Mouse (Mus musculus) embryonic facial prominence, embryonic 12.5 days (tissue): ENCODE data around the gene Kcnj1. TPM values are rescaled to one million over a fixed set of nuclear protein-coding genes. Genes with fewer than 3 reads are reported as not detected.

Experiments used
- ATAC-seq: fragments of 200-750 bp; cut with Nextera tagmentation; 2 replicates; pipeline ENCODE4 v1.8.0; 2017; ENCODE audit not compliant: insufficient number of reproducible peaks, insufficient read depth, low FRiP score, low TSS enrichment
- H3K27ac ChIP-seq: fragments of 300-500 bp; sonication (generic); 2 replicates; pipeline ENCODE4 v1.5.1; 2016; ENCODE audit warnings: mild to moderate bottlenecking
- H3K27me3 ChIP-seq: fragments of 300-500 bp; sonication (generic); 2 replicates; pipeline ENCODE4 v1.6.1; 2016; ENCODE audit warnings: mild to moderate bottlenecking, moderate library complexity
- H3K36me3 ChIP-seq: fragments of 300-500 bp; sonication (generic); 2 replicates; pipeline ENCODE4 v1.6.1; 2016; ENCODE audit warnings: mild to moderate bottlenecking
- H3K4me1 ChIP-seq: fragments of 300-500 bp; sonication (generic); 2 replicates; pipeline ENCODE4 v1.6.1; 2016
- H3K4me2 ChIP-seq: fragments of 300-500 bp; sonication (generic); replicated peaks from 2 replicates; pipeline ENCODE4 v1.6.1; 2016; ENCODE audit warnings: mild to moderate bottlenecking, moderate library complexity
- H3K4me3 ChIP-seq: fragments of 300-500 bp; sonication (generic); 2 replicates; pipeline ENCODE4 v1.5.1; 2016; ENCODE audit warnings: mild to moderate bottlenecking
- H3K9ac ChIP-seq: fragments of 300-500 bp; sonication (generic); 2 replicates; pipeline ENCODE4 v1.6.1; 2016; ENCODE audit warnings: mild to moderate bottlenecking, moderate library complexity
- H3K9me3 ChIP-seq: fragments of 300-500 bp; sonication (generic); 2 replicates; pipeline ENCODE4 v1.6.1; 2016; ENCODE audit warnings: mild to moderate bottlenecking, moderate library complexity
- WGBS: fragments of 180-500 bp; shearing (Covaris S2); methylation state at CpG from one replicate; pipeline ENCODE4 v1.1.7; 2016; 5-methylcytosine and 5-hydroxymethylcytosine counted together
- polyA plus RNA-seq: library from polyadenylated mRNA; unstranded; fragments of >200 nt; fragmentation: Nextera tagmentation; extraction: Ambion mirVana; gene quantifications from 2 replicates; pipeline ENCODE4 v1.2.1, GENCODE M21; 2016

Kcnj1 gene
- polyA plus RNA-seq, 1 experiment from 2014 or later, result not detected

DNA sequence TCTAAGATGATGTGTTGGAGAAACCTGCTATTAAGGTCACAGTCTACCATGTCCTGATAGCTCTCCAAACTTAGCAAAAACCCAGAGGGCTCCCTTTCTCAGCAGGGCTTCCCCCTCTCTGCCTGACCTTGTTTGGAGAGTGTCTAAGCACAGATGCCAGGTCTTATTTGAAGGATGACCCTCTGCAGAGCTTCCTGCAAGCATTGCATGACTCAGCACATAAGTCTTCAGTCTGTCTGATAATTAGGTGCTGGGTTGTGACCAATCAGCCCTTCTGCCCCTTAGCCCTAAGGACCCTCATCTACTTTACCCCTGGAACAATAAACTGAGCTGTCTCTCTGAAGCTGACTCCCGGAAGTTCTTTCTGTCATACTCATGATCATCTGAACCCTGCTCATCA lies 11.5 kb upstream of the Kcnj1 start:
- ATAC-seq, result no peak
- WGBS, result 72% methylated on average over 1 of the region's 1 CpGs
- Histone ChIP-seq H3K27me3 (no peaks in the 10 kb centered on the region), H3K9ac (no peak overlapping the region), H3K4me2 (no peak overlapping the region), H3K9me3 (no peaks in the 10 kb centered on the region), H3K4me3 (no peak overlapping the region), H3K27ac (no peak overlapping the region), H3K36me3 (no peaks in the 10 kb centered on the region), H3K4me1 (no peaks in the 10 kb centered on the region)

DNA sequence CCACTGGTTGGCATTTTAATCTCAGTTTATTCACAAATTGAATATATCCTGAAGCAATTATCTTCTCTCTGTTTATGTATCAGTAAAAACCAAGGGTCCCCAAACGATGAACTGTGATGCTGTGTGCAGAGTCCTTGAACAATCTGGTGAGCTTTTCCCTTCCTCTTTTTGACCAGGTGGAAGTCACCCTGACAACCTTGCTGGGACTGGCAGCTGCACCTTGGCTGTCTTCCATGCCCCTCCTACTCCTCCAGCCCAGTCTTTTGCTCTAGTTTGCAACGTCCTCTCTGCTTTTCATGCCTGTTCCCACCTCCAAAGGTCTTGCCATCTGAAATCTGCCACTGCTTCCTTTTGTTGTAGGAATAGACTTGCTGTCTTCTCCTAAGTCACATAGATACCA lies 3.5 kb upstream of the Kcnj1 start:
- H3K36me3 ChIP-seq, result no peaks in the 10 kb centered on the region
- no peaks in the 10 kb centered on the region for H3K9me3 ChIP-seq
- no peak overlapping the region for H3K4me3 ChIP-seq
- H3K9ac ChIP-seq, result no peak overlapping the region
- no peak for ATAC-seq
- no peaks in the 10 kb centered on the region for H3K4me1 ChIP-seq
- H3K27me3 ChIP-seq, result no peaks in the 10 kb centered on the region
- no peak overlapping the region for H3K27ac ChIP-seq
- WGBS, result 41% methylated on average over 2 of the region's 2 CpGs
- no peak overlapping the region for H3K4me2 ChIP-seq

DNA sequence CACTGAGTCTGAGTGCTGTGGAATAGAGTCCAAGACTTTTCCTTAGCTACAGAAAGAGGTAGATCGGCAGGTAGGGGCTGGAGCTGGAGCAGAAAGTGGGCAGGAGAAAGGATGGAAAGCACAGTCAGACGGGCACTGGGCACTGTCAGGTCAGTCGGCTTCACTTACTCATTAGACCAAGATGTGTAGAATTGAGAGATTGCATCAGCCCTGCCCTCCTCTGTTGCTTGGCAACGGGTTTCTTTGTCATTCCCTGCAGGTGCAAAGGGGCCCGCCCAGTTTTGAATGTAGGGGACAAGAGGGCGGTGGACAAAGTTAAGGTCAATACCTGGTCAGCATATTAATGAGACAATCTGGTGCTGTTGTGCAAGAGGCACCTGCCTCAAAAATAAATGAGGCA lies 2.9 kb upstream of the Kcnj1 start:
- no peaks in the 10 kb centered on the region for H3K27me3 ChIP-seq
- H3K36me3 ChIP-seq, result no peaks in the 10 kb centered on the region
- no peak overlapping the region for H3K4me2 ChIP-seq
- no peak overlapping the region for H3K9ac ChIP-seq
- 61% methylated on average over 6 of the region's 6 CpGs for WGBS
- no peak for ATAC-seq
- no peak overlapping the region for H3K27ac ChIP-seq
- no peaks in the 10 kb centered on the region for H3K4me1 ChIP-seq
- no peak overlapping the region for H3K4me3 ChIP-seq
- H3K9me3 ChIP-seq, result no peaks in the 10 kb centered on the region

DNA sequence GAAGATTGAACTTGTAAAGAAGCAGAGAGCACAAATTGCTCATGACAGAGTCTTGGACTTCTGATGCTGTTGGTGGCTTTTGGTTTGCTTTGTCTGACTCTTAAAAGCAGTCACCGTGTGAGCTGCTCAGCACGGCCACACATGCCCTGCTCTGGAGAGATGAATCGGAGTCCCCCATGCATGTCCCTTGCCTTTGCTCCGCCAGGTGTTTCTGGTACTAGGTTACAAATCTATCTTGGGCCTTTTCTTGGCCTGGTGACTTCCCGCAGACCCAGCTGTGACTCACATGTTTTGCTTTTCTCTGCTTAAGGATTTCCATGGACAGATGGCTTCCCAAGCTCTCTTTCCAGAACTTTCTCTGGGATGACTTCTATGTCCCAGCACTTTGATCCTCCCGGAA lies 1.4 kb downstream of the Kcnj1 start:
- no peak overlapping the region for H3K4me2 ChIP-seq
- H3K9ac ChIP-seq, result no peak overlapping the region
- no peaks in the 10 kb centered on the region for H3K27me3 ChIP-seq
- no peaks in the 10 kb centered on the region for H3K36me3 ChIP-seq
- ATAC-seq, result no peak
- 94% methylated on average over 6 of the region's 6 CpGs for WGBS
- H3K4me1 ChIP-seq, result no peaks in the 10 kb centered on the region
- no peak overlapping the region for H3K27ac ChIP-seq
- no peaks in the 10 kb centered on the region for H3K9me3 ChIP-seq
- H3K4me3 ChIP-seq, result no peak overlapping the region

DNA sequence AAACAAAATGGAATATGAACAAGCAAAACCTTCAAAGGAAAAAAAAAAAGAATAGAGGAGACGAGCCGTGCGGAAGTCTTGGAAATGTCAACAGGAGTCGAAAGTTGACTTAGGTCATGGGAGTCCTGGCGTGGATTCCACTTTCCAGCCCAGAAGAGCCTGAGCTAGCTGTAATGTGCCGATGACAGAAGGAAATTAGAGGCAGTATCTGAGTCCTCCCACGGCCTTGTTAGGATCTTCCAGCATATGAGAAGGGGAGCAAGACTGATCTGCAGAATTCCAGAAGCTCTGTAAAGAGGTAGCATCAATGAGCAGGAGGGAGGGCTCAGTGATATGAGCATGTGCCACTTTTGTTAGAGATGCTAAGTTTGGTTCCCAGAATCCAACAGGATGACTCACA lies 3.7 kb downstream of the Kcnj1 start:
- Histone ChIP-seq H3K4me1 (no peaks in the 10 kb centered on the region), H3K27ac (no peak overlapping the region), H3K9ac (no peak overlapping the region), H3K27me3 (no peaks in the 10 kb centered on the region), H3K4me3 (no peak overlapping the region), H3K4me2 (no peak overlapping the region), H3K9me3 (no peaks in the 10 kb centered on the region), H3K36me3 (no peaks in the 10 kb centered on the region)
- 87% methylated on average over 7 of the region's 7 CpGs for WGBS
- ATAC-seq, result no peak

DNA sequence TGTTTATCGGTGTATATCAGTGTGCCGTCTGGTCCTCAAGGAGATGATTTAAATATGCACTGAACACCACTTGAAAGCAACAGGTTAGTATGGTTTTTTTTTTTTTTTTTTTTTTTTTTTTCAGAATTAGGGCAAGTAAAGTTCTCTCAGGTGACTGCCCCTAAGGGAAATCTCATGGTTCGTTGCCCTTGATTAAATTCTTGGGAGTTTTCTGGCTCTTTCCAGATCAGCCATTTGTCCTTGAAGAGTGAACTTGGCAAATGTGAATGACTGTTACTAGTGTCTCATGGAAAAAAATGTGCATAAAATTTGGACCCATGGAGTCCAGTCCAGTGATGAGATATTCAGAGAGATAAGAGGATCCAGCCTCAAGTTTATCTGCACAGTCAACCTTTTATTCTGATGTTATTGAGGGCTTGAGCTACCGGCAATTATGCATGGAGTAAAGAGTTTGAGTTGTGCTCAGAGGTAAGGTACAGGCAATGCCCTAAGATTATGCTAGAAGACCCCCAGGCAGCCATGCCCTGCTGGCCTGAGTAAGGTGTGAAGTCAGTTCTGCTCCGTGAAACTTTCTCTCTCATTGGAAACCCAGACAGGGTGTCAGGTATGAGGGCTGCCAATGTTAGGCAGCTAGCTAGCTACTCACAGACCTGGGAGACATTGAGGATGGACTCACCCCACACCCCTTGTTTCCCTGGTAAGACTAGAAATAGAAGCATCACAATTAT lies 4.7 kb downstream of the Kcnj1 start:
- 77% methylated on average over 5 of the region's 5 CpGs for WGBS
- no peaks in the 10 kb centered on the region for H3K9me3 ChIP-seq
- no peak for ATAC-seq

DNA sequence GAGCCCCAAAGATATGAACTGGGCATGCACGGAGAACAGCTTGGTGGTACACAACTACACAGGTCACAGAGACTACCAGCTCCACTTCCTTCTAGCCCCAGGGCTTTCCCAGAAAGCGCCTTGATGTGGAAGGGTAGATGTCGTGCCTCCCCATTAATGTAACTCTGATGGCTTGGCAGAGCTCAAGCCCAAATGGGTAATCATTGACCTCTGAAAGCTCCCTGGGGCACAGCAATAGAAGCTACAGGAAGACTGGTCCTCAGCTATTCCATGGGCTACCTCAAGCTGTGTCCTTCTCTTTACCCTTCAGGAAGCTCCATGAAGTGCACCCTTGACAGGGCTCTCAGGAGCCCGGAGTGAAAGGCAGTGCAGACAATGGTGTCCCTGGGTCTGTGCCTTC lies 12.6 kb downstream of the Kcnj1 start:
- no peak overlapping the region for H3K9ac ChIP-seq
- no peak overlapping the region for H3K4me3 ChIP-seq
- no peak overlapping the region for H3K27ac ChIP-seq
- no peaks in the 10 kb centered on the region for H3K4me1 ChIP-seq
- no peaks in the 10 kb centered on the region for H3K27me3 ChIP-seq
- H3K9me3 ChIP-seq, result no peaks in the 10 kb centered on the region
- no peaks in the 10 kb centered on the region for H3K36me3 ChIP-seq
- no peak for ATAC-seq
- 64% methylated on average over 4 of the region's 4 CpGs for WGBS
- H3K4me2 ChIP-seq, result no peak overlapping the region

More for the DNA sequence above, 4.7 kb downstream of the Kcnj1 start:
- Histone ChIP-seq H3K27me3 (no peaks in the 10 kb centered on the region), H3K9ac (no peak overlapping the region), H3K4me2 (no peak overlapping the region), H3K4me1 (no peaks in the 10 kb centered on the region), H3K27ac (no peak overlapping the region), H3K4me3 (no peak overlapping the region), H3K36me3 (no peaks in the 10 kb centered on the region)

DNA sequence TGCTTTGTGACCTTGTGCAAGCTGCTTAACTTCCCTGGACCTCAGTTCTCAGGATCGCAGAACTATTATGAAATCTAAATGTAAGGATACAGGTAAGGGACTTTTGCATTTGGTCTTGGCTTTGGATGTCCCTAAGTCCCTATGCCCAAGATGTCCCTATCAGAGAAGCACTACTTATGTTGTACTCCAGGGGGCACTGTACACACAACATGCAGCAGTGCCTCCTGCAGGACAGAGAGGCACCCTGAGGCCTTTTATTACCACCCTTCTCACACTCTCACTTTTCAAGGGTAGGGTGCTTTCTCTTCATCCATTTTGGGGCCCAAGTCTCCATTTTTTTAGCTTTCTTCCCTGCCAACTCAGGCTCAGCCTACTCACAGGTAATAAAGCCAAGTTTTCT lies 15.8 kb downstream of the Kcnj1 start:
- no peak overlapping the region for H3K9ac ChIP-seq
- H3K4me1 ChIP-seq, result no peaks in the 10 kb centered on the region
- H3K27ac ChIP-seq, result no peak overlapping the region
- WGBS, result 91% methylated on average over 1 of the region's 1 CpGs
- H3K4me3 ChIP-seq, result no peak overlapping the region
- no peaks in the 10 kb centered on the region for H3K27me3 ChIP-seq
- no peaks in the 10 kb centered on the region for H3K36me3 ChIP-seq
- no peak overlapping the region for H3K4me2 ChIP-seq
- ATAC-seq, result no peak
- H3K9me3 ChIP-seq, result no peaks in the 10 kb centered on the region

DNA sequence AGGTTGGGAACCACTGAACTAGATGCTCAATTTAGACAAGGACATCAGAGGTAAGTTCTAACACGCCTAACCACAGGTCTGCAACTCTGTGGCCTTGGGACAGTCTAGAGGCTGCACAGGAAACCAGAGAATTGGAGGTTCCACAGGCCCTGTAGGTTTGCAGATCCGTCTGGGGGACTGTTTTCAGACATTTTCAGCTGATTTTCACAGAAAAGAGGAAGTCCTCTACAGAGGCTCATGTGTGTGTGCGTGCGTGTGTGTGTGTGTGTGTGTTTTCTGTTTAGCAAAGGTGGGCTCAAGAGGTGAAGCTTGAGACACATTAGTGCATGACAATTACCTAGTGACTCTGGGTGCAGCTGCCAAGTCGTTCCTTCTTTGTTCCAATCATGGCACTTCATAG lies 18.8 kb downstream of the Kcnj1 start:
- Histone ChIP-seq H3K9ac (no peak overlapping the region), H3K27me3 (no peaks in the 10 kb centered on the region), H3K4me2 (no peak overlapping the region), H3K36me3 (no peaks in the 10 kb centered on the region), H3K4me3 (no peak overlapping the region), H3K4me1 (no peaks in the 10 kb centered on the region), H3K27ac (no peak overlapping the region), H3K9me3 (no peaks in the 10 kb centered on the region)
- WGBS, result 87% methylated on average over 5 of the region's 5 CpGs
- no peak for ATAC-seq

DNA sequence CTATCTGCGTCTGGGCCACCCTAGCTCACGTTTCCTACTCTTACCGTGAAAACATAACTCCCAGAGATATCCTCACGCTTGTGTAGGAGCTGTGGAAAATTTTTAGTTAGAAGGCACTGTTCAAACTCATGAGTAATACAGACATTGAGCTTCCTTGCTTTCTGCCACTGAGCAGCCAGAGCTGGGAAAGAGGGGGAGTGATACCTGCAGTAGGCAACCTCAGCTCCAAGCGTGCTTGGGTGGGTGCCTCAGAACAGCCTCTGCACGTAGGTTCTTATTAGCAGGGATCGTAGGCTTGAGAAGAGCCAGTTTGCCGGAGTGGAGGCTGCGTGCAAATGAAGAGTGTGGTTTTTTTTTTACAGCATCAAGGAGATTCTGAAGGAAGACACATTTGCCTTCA lies 19.4 kb downstream of the Kcnj1 start:
- no peaks in the 10 kb centered on the region for H3K27me3 ChIP-seq

DNA sequence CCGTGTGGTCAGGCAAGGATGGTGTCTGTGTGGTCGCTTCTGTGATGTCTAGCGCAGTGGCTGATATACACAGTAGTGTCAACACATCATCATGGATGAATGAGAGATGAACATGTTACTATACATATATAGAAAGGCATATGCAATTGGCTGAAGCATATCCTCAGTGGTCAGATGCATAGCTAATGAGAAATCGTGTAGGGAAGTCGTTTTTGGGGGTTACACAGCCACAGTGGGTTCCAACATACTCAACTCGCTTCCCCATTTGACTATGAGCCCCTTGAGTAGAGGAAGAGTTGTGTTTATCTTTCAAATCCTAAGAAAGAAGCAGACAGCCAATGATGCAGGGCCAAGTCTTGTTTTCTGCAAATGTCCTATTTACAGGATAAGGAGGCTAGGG lies 20.4 kb downstream of the Kcnj1 start:
- Histone ChIP-seq H3K27me3 (no peaks in the 10 kb centered on the region), H3K36me3 (no peaks in the 10 kb centered on the region), H3K4me3 (no peak overlapping the region), H3K9ac (no peak overlapping the region), H3K4me2 (no peak overlapping the region), H3K27ac (no peak overlapping the region), H3K9me3 (no peaks in the 10 kb centered on the region), H3K4me1 (no peaks in the 10 kb centered on the region)
- WGBS, result 80% methylated on average over 6 of the region's 6 CpGs
- no peak for ATAC-seq

More for the DNA sequence above, 19.4 kb downstream of the Kcnj1 start:
- Histone ChIP-seq H3K27ac (no peak overlapping the region), H3K4me1 (no peaks in the 10 kb centered on the region), H3K9ac (no peak overlapping the region), H3K4me2 (no peak overlapping the region), H3K9me3 (no peaks in the 10 kb centered on the region), H3K4me3 (no peak overlapping the region), H3K36me3 (no peaks in the 10 kb centered on the region)
- no peak for ATAC-seq
- 83% methylated on average over 9 of the region's 9 CpGs for WGBS

DNA sequence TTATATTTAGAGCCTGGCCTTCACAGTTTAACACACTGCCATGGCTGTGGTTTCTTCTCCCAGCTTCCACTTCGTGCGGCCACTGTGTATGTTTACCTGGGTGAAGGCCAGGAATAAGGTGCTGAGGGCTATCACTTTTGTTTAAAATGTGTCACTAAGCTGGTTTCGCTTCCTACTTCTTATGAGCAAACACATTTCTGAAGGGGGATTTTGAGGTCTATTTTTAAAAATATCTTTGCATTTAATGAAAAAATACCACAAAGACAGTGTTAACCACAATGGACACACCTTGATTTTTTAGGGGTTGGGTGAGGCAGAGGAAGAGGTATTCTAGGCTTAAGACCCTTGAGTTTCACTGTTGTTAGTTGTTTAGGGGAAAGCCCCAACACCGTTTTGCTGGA lies 22.5 kb downstream of the Kcnj1 start:
- 90% methylated on average over 4 of the region's 4 CpGs for WGBS
- no peak overlapping the region for H3K9ac ChIP-seq
- no peak overlapping the region for H3K4me2 ChIP-seq
- no peaks in the 10 kb centered on the region for H3K36me3 ChIP-seq
- no peaks in the 10 kb centered on the region for H3K4me1 ChIP-seq
- no peak for ATAC-seq
- no peaks in the 10 kb centered on the region for H3K27me3 ChIP-seq
- no peaks in the 10 kb centered on the region for H3K9me3 ChIP-seq
- no peak overlapping the region for H3K4me3 ChIP-seq
- no peak overlapping the region for H3K27ac ChIP-seq

DNA sequence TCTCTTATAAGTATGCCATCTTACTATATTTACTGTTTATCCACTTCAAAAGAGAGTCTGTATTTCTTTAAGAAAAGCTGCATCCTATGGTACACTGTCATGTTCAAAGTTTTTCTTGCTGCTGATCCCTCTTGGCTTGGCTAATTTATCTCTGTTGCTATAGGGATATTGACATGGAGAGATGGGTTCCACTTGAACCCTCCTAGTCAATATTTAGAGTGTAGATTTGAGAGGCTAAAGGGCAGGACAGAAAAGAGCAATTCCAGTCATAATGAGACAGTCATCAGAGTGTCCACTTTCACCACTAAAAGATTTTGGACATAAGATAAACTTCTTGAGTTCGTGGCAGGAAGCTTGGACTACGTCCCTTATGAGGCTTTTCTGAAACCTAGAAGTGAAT lies 27.9 kb downstream of the Kcnj1 start:
- WGBS, result 69% methylated on average over 2 of the region's 2 CpGs
- H3K36me3 ChIP-seq, result no peaks in the 10 kb centered on the region
- no peak for ATAC-seq

More for the DNA sequence above, 27.9 kb downstream of the Kcnj1 start:
- Histone ChIP-seq H3K9ac (no peak overlapping the region), H3K27ac (no peak overlapping the region), H3K4me2 (no peak overlapping the region), H3K4me3 (no peak overlapping the region), H3K9me3 (no peaks in the 10 kb centered on the region), H3K27me3 (no peaks in the 10 kb centered on the region), H3K4me1 (no peaks in the 10 kb centered on the region)
